Mouse (Mus musculus) 3134 (cell line): ENCODE results near the gene Zfp449.
"Not testable (repeated sequence)": the region's sequence is repeated elsewhere in the genome, so short reads cannot be mapped to it uniquely, and the experiment has no call there.

ENCODE experiments used
- DNase-seq: peaks from one replicate; pipeline ENCODE4 v3.0.0-alpha.2; 2011; ENCODE audit warnings: low spot score; ENCODE audit not compliant: insufficient read length; ENCODE audit errors: extremely low read depth

Gene Zfp449

GRCm38 (mm10) chrX:56346176-56346931 lies at the start of gene Zfp449:
TSS of gene Zfp449 (plus strand) at chrX:56346400.
- no peak for DNase-seq

GRCm38 (mm10) chrX:56307597-56307996 lies 38.6 kb upstream of the Zfp449 start:
- DNase-seq, result no peak

- no peak for DNase-seq
These were observed 33.4 kb upstream of the Zfp449 start for GRCm38 (mm10) chrX:56312813-56313212.

GRCm38 (mm10) chrX:56322096-56322495 lies 24.1 kb upstream of the Zfp449 start:
- DNase-seq, result no peak

GRCm38 (mm10) chrX:56322731-56323130 lies 23.5 kb upstream of the Zfp449 start:
- peak; percentile 20 for DNase-seq

- peak; percentile 18 for DNase-seq
These were observed 14.2 kb upstream of the Zfp449 start for GRCm38 (mm10) chrX:56332046-56332445.

GRCm38 (mm10) chrX:56340305-56340704 lies 5.9 kb upstream of the Zfp449 start:
- DNase-seq, result no peak

GRCm38 (mm10) chrX:56342921-56343320 lies 3.3 kb upstream of the Zfp449 start:
- no peak for DNase-seq

- no peak for DNase-seq
These were observed 693 bp downstream of the Zfp449 start for GRCm38 (mm10) chrX:56346932-56347253.

- not testable (repeated sequence) for DNase-seq
These were observed 28.4 kb downstream of the Zfp449 start, which contains the start of gene Smim10l2a for GRCm38 (mm10) chrX:56374431-56375128. TSS of gene Smim10l2a (plus strand) at chrX:56374586.

GRCm38 (mm10) chrX:56380852-56381251 lies 34.7 kb downstream of the Zfp449 start:
- peak; percentile 16 for DNase-seq

- DNase-seq, result no peak
These were observed 37.9 kb downstream of the Zfp449 start for GRCm38 (mm10) chrX:56384142-56384541.

- no peak for DNase-seq
These were observed 58.4 kb downstream of the Zfp449 start for GRCm38 (mm10) chrX:56404646-56405045.

GRCm38 (mm10) chrX:56405482-56405881 lies 59.3 kb downstream of the Zfp449 start:
- no peak for DNase-seq

GRCm38 (mm10) chrX:56406128-56406527 lies 59.9 kb downstream of the Zfp449 start:
- DNase-seq, result no peak
